Mouse (Mus musculus): ENCODE data around the gene Cc2d2b.

Gene Cc2d2b

DNA sequence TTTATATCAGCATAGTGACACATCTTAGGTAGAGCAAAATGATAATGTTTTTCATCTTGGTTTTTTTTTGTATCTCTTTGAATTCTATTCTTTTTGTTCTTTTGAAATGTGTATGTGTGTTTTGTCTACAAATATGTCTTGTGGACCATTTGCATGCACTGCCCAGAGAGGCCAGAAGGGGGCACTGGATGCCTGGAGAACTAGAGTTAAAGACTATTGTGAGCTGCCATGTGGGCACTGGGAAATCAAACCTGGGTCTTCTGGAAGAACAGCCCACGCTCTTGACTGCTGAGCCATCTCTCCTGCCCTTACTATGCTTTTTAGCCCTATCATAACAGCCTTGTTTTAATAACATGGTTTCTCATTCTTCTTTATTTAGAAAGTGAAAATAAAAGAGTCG is 5.8 kb downstream of the Cc2d2b start:
- DNase-seq (ENCODE audit: low spot score), result no peak

DNA sequence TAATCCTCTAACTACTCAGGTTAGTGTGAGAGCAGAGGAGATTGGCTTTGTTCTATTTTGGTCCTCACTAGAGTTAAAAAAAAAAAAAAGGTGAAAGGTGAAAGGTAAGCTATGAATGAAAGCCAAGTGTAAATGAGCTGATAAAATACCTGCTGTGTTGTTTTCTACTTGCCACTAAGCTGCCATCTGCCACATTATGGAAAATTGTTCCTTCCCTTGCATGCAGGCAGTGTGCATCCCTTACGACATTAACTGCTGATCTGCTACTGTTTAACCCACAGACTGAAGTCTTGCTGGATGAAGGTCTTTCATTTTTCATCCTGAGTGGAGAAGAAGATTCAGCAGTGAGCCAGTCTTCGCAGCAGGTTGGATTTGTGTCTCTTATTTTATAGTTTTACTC is 11.5 kb downstream of the Cc2d2b start:
- no peak for DNase-seq (ENCODE audit: low spot score)

- DNase-seq (ENCODE audit: low spot score), result no peak
Measured at GRCm38 (mm10) chr19:40762023-40762759, 13.6 kb downstream of the Cc2d2b start.

DNA sequence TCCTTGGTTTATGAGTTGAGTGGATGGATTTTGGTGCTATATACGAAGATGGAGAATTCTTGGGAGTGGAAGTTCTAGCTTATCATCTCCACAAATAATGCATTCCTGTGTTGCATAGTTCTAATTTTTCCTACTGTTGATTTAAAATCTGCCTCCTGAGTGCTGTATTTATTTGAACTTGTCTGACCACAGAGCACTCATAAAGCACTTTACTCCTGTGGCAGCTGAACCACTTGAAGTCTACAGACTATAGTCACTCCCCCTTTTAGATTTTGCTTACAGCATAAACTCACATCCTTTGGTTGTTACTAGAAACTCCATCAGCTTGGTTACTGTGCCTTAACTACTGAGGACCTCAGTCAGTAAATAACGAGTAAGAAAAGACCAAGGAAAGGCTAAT is 18.6 kb downstream of the Cc2d2b start:
- no peak for DNase-seq (ENCODE audit: low spot score)

DNA sequence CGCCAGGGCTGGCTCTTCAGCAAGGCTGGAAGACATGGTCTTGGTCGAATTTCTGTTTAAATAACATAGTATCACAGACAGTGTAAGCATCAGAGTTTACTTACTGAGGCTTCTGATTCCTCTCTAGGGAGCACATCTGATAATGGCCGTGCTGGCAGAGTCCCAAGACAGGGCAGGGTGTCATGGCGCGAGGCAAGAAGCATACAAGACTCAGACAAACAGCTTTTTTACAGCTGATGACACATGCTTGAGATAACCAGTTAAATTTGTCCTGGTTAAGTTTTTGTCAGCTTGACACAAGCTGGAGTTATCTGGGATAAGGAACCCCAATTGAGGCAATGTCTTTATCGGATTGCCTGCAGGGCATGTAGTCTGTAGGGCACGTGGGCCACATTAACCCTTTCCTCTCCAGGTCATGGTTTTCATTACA is 20.8 kb downstream of the Cc2d2b start:
- DNase-seq (ENCODE audit: low spot score), result no peak

GRCm38 (mm10) chr19:40788004-40788714 is 39.6 kb downstream of the Cc2d2b start:
- no peak for DNase-seq (ENCODE audit: low spot score)

DNA sequence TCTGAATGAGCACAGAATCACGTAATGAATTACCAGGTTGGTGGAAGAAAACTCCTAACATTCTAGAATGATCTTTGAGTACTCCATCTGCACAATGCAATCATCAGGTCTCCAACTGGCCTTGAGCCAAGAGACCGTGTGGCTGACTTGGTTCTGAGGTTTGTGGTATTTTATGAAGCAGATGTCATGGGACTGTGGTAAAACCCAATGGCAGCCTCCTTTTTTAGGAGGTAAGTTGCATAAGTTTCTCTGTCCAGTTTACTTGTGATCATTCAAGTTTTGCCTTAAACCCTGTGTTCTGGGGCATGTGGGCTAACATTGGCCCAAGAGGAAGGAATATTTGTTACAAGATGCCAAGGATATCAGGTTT is 40.1 kb downstream of the Cc2d2b start:
- no peak for DNase-seq (ENCODE audit: low spot score)

DNA sequence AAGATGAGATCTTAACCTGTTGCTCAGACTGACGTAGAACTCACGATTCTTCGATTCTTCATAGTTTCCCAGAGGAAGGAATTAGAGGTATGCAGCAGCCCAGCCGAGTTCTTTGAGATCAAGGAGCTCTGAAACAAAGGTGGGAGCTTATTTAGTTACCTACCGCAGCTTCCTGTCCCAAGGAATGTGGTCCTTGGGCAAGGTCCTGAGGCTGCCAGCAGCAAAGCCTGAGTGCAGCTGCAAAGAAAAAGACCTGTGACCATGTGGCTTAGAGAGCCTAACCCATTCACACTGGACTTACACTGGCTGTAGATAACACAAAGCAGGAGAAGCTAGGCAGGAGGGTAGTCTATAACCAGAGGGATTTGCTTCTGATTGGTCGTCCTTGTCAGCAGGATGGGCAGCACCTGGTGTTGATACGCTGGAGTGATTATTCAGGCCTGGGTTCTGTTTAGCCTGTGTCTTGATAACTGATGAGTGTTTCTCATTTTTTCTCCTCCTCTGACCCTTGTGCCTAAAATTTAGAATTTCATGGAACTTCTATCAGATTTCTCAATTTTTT is 56.7 kb downstream of the Cc2d2b start:
- DNase-seq (ENCODE audit: low spot score), result no peak

GRCm38 (mm10) chr19:40809858-40810257 is 61.3 kb downstream of the Cc2d2b start:
- DNase-seq (ENCODE audit: low spot score), result no peak

DNA sequence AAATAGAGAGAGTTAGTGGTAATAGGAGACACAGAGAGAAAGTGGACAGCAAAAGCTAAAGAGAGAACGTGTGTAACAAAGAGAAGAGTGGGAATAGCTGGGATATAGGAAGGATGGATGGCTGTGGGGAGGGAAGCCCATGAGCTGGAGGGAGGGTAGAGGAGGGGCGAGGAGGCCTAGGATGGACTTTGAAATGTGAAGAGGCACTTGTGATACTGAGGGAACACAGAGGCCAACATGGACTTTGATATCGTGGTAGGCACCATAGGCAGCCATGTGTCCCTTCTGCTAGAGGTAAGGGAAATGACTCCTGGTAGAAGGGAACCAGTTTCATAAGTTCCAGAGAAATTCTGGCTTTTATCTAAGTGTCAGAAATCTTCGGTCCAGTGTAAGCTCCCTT is 63.3 kb downstream of the Cc2d2b start:
- DNase-seq (ENCODE audit: low spot score), result no peak

- no peak for DNase-seq (ENCODE audit: low spot score)
Measured at GRCm38 (mm10) chr19:40812778-40813177, 64.2 kb downstream of the Cc2d2b start.

DNA sequence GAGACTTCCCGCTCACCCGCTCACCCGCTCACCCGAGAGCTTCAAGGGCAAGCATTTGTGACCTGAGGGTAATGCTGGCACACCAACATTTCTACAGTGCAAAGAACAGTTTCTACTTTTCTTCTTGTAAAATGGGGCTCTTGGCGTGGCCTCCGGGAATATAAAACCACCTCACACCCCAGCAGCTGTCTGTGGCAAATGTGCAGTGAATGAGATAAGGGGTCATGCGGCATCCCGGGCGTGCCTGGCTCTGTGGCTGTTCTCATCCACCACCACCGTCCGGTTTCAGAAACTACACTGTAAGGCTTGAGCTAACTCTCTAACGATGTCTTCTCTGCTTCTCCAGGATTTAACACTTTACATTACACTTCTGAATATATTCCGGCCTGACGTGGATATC is 64.8 kb downstream of the Cc2d2b start:
- DNase-seq (ENCODE audit: low spot score), result no peak

- DNase-seq (ENCODE audit: low spot score), result no peak
Measured at GRCm38 (mm10) chr19:40815645-40816183, 67.2 kb downstream of the Cc2d2b start.

- DNase-seq (ENCODE audit: low spot score), result no peak
Measured at GRCm38 (mm10) chr19:40817901-40818532, 69.5 kb downstream of the Cc2d2b start.

DNA sequence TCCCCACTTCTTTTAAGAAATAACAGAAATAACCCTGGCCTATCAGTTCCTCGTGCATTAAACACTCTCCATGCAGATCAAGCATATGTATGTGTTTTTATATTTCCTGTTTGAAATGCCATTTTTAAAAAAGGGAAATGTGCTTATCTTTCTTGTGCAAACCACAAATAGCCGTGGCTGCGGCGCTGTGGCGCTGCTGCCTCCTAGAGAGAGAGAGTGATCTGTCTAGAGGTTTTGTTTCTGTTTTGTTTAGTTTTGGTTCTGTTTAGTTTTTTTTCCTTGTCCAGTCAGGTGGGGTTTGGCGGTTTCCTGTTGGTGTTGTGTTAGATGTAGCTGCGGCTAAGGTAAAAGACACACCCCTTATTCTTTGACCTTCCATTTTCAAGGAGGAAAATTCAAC is 70.2 kb downstream of the Cc2d2b start:
- DNase-seq (ENCODE audit: low spot score), result no peak

- no peak for DNase-seq (ENCODE audit: low spot score)
Measured at GRCm38 (mm10) chr19:40821306-40821825, 72.8 kb downstream of the Cc2d2b start.

DNA sequence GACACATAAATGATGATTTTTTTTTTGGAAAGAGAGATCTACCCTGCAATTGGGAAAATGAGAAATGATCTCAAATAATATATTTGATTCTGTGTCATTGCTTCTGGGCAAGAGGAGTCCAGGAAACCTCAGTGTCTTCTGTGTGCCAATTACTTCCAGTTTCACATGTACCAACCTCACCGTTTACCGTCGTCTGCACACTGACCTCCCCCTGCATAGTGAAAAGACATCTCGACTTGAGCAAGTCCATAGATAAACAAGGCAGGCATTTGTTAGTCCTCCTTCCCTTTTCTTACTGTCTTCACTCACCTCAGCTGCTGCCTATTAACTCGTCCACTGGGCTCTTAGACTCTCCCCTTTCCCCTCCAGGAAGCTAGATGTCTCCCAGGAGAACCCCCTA is 77.1 kb downstream of the Cc2d2b start:
- DNase-seq (ENCODE audit: low spot score), result no peak

DNA sequence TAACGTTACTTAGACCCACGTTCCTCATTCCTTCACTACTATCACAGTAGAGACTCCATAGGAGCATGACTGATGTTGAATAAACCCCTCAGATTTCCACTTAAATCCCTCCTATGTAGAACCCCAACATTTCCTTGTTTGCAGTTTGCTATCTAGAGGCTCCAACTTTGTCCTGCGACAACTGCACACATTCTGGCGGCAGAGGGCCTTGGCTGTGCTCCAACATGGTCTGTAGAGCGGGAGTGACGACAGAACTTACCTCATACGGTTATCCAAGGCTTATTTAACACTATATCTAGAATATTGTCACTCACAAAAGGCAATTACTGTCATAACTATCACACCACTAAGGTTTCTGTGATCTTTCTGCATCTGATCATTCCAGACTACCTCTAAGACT is 78.2 kb downstream of the Cc2d2b start:
- no peak for DNase-seq (ENCODE audit: low spot score)

GRCm38 (mm10) chr19:40830198-40830597 is 81.6 kb downstream of the Cc2d2b start:
- DNase-seq (ENCODE audit: low spot score), result no peak

DNA sequence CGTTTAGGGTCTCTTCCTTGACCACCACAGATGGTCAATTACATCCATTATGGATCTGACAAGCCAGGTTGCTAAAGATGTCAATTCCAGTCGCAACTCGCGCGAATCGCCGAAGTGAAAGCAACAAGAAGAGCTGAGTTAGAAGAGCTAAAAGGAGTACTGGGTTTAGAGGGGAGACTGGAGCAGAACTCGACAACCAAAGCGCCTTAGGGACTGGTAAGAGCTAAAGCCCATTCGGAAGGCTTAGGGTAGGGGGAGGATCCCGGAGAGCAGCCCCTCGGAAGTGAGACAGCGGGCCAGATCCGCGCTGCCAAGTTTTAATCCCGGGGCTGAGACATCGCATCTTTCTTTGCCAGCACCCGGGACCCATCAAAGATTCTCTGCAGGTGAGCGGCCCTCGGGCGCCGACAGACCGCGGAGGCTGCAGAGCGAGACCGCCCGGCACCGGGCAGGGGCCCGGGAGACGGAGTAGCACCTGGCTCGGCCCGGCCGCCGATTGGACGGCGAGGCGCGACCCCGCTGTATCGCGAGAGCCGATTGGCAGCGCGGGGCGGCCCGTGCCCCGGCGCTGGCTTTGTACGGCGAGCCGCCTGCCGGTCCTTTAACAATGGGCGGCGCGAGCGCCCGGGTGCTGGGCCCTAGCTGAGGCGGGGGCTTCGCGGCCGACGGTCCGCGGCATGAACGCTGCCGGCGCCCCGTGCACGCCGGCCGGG is 82.3 kb downstream of the Cc2d2b start, which contains the start of gene Ccnj:
Ccnj (plus strand) TSS at position 577 of the 713 bp plus-strand sequence.
- DNase-seq (ENCODE audit: low spot score), result peak; percentile 94

DNA sequence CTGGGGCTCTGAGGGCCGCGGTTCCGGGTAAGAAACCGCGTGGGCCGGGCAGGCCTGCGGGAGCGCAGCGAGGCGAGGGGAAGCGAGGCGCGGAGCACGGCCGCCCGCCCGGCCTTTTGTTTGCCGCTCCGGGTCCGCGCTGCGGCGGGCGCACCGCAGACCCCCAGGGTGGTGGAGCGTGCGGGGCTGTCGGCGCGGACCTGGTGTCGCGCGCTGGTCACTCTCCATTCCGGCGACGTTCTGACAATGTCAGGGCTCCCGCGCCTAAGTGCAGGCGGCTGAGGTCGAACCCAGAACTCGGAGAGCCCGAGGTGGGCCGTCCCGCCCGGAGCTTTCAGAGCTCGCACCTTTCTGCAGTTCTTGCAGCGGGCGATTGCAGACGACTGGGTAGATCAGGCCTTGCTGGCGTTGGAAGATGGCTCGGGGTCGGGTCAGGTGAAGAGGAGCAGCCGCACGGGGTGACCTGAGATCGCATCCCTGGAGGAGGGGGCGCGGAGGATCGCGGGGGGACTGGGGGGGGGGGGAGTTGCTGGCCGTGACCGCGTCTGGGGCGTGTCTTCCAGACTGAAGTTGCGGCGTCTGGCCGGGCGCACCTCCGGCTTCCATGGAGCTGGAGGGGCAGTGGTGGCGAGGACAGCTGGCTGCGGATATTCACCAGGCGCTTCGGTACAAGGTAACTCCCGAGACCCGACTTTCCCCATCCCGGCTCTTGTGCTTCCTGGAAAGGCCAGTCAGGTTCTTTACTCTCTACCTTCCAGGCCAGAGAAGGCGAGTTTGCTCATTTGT is 83.1 kb downstream of the Cc2d2b start:
- DNase-seq (ENCODE audit: low spot score), result peak; percentile 21
